Mouse (Mus musculus) liver, adult (tissue): Measurements from ENCODE around the gene Sumo2.

ENCODE experiments used
- GATA4 ChIP-seq: IDR thresholded peaks from 2 replicates; pipeline ENCODE4 v1.6.1; 2014; ENCODE audit warnings: mild to moderate bottlenecking, low read length; ENCODE audit not compliant: insufficient replicate concordance

The Sumo2 gene

GRCm38 (mm10) chr11:115502636-115503035 is 33.4 kb downstream of the Sumo2 start:
- no peak for TF ChIP-seq GATA4

GRCm38 (mm10) chr11:115492387-115492786 is 43.7 kb downstream of the Sumo2 start:
- TF ChIP-seq GATA4 = no peak

GRCm38 (mm10) chr11:115491356-115492083 is 44.6 kb downstream of the Sumo2 start, which contains the start of gene Nt5c:
Nt5c (minus strand) TSS chr11:115491862.
- no peak for TF ChIP-seq GATA4

- TF ChIP-seq GATA4 = no peak
Measured at GRCm38 (mm10) chr11:115490441-115491355, 45.4 kb downstream of the Sumo2 start.

GRCm38 (mm10) chr11:115488551-115489104 is 47.4 kb downstream of the Sumo2 start:
- no peak for TF ChIP-seq GATA4

GRCm38 (mm10) chr11:115485155-115485554 is 50.9 kb downstream of the Sumo2 start:
- no peak for TF ChIP-seq GATA4

GRCm38 (mm10) chr11:115483726-115484125 is 52.4 kb downstream of the Sumo2 start:
- no peak for TF ChIP-seq GATA4

GRCm38 (mm10) chr11:115483278-115483677 is 52.8 kb downstream of the Sumo2 start:
- TF ChIP-seq GATA4 = no peak

- no peak for TF ChIP-seq GATA4
Measured at GRCm38 (mm10) chr11:115481553-115482259, 54.4 kb downstream of the Sumo2 start.

GRCm38 (mm10) chr11:115478296-115478938 is 57.7 kb downstream of the Sumo2 start:
- no peak for TF ChIP-seq GATA4

- TF ChIP-seq GATA4 = no peak
Measured at GRCm38 (mm10) chr11:115475758-115476237, 60.3 kb downstream of the Sumo2 start.

- no peak for TF ChIP-seq GATA4
Measured at GRCm38 (mm10) chr11:115475025-115475757, 60.9 kb downstream of the Sumo2 start, which contains the start of gene Armc7. Armc7 (plus strand) TSS chr11:115475667.

- peak; percentile 81 for TF ChIP-seq GATA4
Measured at GRCm38 (mm10) chr11:115473626-115474275, 62.3 kb downstream of the Sumo2 start.
